Mouse (Mus musculus): ENCODE measurements around the gene Acta2.

Gene Acta2

DNA sequence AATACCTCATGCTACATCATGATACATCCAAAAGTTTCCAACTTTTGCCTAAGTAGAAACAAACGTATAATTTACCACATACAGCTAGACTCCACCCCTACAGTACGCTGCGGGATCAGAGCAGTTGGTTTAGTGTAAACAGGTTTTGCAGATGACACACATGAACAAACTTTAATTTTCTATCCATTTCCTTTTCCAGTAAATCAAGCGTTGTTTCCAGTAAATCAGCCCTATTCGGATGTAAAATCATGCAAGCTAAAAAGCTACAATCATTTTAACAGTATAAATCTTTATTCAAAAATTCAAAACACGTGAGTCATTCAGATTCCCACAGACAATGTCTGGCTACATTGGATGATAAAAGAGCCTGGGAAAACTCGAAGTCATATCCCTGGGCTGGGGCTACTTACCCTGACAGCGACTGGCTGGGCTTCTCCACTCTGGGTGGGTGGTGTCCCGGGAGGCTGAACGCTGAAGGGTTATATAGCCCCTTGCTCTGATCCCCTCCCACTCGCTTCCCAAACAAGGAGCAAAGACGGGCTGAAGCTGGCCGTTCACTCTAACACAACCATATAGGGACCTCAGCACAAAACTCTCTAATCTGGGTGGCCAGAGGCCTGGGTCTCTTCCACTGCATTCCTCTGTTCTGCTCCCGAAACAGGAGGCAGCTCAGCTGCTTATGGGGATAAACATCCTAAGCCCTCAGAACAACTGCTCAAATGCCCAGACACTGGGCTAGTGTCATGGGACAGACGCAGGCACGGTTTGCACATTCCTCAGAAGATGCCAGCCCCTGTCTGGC is at the start of gene Acta2:
Gene Acta2, minus strand, starts transcription at position 711 of the 802 bp plus-strand sequence.
- peak; percentile 9 for DNase-seq

DNA sequence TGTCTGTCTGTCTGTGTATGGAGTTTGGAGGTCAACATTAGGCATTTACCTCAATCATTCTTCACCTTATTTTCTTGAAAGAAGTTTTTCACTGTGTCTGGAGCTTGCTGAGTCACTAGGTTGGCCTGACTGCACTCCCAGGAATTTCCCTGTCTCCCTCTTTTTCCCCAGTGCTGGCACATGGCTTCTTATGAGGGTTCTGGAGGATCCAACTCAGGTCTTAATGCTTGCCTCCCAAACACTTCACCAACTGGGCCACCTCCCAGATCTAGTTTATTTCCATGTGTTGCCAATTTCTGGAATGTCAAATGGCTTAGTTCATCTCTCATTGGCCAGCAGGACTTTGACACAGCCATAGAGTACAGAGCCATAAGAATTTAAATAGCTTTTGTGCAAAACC is 49.5 kb upstream of the Acta2 start:
- DNase-seq: no peak

DNA sequence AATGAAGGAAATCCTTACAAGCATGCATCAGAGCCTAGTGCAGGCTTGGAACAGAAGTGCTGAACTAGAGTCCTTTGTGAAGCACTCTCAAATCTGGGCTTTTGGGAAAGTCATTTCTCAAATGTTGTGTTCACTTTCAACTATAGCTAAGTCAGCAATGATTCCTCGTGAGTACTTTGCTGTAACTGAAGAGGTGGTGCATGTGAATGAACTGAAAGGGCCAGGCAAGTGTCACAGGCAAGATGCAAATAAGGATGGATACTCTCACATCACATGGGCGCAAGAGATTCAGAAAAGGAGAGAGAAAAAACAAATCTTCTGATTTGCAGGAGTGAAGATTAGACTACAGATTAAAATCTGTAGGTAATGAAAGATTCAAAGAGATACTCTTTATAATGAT is 45.0 kb upstream of the Acta2 start:
- no peak for DNase-seq

DNA sequence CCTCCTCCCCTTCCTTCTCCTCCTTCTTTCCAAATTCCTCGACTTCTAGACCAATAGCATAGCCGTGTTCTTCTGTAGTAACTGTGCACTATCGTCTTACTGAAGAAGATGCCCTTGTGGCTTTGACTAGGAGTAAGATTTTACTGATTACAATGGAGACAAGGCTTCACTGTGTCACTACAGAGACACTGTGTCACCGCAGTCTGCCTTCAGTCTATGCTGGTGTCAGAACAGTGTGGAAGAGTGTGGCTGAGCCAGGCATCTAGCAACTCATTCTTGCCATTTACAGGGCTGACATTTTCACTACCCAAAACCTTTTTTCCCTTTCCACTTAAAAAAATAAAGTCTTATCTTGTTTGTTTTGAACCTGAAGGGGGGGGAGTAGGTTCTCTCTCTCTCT is 43.8 kb upstream of the Acta2 start:
- no peak for DNase-seq

DNA sequence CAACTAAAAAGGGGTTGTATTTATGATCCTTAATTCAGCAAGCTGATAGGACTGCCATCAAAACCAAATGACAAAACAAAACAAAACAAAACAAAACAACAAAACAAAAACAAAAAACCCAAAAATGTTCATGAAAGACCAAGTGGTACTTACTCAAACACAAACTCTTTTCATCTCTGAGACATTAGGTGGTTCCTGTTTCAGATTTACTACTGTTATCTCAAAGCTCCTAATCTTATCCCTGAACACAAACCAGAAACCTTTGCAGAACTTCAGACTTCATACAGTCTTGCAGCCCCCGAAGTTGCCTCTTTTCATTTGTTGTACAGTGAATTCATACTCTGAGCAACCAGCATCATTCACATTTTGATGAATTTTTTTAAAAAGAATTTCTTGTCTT is 43.1 kb upstream of the Acta2 start:
- no peak for DNase-seq

DNA sequence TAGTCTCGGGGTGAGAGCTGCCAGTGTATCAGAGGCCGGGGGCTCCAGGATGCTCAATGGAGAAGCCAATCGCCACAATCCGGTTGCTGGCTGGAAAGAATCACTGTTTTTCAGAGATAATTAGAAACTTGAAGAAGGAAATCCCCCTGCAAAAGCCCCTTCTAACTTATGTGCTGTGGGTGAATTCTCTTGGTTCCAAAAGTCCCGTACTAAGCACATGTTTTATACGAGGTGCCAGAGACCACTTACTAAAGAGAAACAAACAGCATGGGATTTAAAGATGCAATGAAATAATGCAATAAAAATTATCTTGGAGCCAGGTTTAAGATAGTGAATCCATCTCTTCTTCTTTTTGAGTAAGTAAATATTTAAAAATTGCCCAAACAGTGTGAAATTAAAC is 40.1 kb upstream of the Acta2 start:
- no peak for DNase-seq

DNA sequence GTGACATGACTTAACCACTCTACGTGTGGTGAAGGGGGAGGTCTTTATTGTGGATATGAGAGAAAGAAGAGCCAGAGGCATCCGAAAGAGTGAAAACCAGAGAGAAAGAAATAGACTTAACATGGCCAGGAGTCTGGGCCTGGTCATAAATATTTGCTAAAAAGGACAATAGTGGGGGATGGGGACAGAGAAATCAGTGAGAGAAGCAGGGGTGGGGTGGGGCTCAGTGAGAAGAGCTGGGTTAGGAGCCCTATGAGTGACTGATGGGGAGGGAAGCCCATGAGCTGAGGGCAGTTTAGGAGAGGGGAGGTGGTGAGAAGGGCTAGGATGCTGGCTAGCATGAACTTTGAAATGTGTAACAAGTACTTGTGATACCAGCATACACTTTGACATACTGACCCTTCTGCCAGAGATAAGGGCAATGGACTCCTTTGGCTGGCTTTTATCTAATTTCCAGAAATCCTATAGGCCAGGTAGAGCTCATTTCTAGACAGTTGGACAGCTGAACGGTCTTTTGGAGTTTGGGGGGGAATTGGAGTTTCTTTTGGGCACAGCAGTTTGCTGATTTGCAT is 38.1 kb upstream of the Acta2 start:
- DNase-seq: no peak

DNA sequence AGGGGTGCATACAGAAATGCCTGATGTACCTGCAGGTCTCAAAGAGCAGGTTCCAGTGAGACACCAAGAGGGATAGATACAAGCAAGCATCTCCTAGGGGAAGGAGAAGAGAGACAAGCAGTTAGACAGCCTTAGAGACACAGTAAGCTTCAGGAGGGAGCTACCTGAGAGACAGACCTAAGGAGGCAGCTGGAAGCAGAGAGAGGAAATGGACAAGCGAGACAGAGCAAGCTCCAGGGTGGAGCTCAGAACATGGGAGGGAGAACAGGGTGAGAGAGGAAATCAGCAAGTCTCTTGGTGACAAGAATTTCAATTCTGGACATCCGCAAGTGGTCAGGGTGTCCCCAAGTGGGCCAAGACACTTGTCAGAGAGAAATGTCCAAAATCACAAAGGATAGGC is 37.3 kb upstream of the Acta2 start:
- no peak for DNase-seq

DNA sequence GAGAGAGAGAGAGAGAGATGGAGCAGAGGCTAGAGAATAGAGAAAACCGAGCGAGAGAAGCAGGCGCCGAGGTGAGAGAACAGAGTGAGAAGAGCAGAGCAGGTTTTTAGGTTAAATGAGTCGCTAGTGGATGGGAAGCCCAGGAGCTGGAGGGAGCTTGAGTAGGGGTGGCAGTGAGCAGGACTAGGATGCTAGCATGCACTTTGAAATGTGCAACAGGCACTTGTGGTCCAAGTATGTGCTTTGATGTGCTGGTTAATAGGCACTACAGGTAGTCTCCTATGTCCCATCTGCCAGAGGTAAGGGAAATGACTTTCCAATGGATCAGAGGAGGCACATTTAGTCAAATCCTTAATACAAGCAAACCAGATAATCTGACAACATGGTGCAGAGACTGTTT is 36.6 kb upstream of the Acta2 start:
- no peak for DNase-seq

DNA sequence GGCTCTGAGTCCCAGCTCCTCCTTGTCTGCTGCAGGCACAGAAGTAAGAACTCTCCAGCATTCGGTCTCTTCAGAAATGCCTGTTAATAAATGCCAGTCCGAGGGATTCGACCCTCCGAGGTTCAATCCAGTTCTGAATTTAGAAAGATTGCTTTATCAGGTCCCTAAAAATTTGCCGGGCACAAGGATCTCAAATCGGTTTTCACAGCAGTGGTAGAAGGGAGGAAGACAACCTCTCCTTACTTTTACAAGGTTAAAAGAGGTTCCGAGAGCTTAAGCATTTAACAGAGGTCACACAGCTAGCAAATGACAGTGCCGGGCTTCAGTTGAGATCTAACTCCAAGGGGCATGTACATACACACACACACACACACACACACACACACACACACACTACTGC is 36.0 kb upstream of the Acta2 start:
- DNase-seq: peak; percentile 28

DNA sequence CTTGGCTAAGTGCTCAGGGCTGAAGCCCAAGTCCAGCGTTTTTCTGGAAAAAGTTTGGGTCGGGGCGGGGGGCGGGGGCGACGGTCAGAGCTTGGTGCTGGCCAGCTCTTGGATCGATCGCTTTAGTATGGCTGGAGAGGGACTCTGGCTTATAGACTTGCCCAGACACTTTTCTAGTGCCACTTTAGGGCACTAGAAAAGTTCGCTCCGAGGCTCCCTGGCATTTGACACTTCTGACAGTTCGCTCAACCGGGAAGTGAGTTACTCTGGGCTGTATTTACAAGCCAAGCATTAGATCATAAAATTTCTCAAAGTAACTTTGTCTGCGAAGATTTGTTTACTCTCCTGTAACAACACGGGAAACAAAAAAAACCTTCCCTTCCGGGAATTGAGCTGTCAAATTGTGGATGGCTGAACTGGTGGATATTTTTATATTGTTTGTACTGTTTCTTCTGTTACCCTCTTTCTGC is 35.5 kb upstream of the Acta2 start:
- DNase-seq: no peak

DNA sequence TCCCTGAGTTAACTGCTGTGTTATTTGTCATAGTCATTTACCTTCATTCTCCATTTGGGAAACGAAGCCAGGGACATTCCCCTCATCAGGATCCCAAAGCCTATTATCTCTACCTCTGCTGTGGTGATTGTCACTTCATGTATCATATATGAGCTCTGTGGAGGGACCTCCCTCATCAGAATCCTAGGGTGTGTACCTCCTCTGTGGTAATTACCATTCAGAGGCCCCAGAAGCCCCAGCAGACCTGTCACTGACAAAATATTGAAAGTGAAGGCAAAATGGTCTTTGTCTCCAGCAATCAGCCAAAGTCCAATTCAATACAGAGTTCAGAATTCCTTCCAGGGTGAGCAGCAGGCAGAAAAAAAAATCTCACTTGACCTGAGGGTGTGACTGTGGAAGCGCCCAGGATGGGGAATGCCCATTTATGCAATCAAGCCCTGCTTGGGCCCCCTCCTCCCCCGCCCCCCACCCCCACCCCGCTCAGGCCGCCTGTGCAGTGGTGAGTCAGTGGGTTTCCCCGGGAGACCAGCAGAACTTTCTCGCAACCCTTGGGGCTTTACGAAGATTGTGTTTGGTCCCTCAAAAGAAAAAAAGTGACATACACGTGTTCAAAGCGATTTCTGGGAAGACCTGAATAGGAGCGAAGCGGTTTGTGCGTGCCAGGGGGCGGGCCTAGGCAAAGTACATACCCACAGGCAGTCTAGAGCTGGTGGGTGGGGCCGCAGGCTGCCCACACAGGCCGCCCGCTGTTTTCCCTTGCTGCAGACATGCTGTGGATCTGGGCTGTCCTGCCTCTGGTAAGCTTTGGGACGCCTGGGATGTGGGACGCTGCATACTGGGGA is 34.8 kb upstream of the Acta2 start, which contains the start of gene Fas:
Gene Fas, plus strand, starts transcription at position 719 of the 842 bp plus-strand sequence.
- DNase-seq: peak; percentile 85

DNA sequence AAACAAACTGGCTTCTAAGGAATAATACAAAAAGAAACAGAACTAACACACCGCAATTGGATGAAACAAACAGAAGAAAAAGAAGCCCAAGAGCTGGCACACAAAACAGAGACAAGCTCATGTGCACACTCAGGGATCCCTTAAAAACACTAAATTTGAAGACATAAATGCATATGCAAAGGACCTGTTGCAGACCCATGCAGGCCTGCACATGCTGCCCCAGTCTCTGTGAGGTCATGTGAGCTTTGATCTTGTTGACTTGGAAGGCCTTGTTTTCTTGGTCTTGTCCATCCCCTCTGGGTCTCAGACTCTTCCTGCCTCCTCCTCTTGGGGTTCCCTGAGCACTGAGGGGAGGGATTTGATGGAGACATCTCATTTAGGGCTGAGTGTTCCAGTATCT is 33.3 kb upstream of the Acta2 start:
- no peak for DNase-seq

DNA sequence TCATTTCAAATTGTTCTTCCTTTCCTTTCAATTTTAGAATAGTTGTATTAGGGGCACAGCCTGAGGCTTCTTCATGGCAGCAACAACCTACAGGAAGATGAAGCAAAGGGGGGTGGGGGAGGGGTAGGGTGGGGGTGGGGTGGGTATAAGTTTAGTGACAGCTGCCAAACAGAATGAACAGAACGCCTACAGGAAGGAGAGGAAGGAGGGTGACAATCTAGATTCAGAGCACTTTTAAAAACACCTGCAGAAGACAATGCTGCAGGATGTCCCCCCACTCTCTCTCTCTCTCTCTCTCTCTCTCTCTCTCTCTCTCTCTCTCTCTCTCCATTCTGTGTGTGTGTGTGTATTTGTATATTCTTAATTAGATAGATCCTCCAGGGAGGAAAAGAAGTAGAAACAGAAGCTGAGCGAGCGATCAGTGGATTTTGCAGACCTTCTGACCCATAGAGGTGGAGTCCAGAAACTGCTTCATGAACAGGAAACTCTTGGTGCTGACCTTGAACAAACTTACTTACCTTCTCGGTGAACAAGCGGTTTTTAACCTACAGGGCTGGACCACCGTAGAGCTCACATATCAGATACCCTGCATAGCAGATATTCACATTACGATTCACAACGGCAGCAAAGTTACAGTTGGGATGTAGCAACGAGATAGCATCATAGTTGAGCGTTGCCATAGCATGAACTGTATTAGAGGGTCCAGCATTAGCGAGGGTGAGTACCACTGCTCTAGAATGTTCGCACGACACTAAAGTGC is 32.4 kb upstream of the Acta2 start:
- no peak for DNase-seq

DNA sequence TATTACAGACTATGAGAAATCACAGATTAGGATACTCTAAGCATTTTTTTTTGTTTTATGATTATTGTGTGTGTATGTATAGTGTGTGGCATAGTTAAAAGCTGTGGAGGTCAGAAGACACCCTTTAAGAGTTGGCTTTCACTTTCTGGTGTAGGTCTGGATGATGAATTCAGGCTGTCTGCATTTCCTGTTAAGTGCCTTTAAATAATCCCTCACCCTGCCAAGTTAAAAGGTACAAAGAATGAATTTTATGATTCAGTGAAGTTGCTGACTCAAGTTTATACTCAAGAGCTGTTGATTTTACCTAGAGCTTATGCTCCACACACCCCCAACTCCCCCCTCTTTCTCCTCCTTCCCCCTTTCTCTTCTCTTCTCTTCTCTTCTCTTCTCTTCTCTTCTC is 31.8 kb upstream of the Acta2 start:
- no peak for DNase-seq

DNA sequence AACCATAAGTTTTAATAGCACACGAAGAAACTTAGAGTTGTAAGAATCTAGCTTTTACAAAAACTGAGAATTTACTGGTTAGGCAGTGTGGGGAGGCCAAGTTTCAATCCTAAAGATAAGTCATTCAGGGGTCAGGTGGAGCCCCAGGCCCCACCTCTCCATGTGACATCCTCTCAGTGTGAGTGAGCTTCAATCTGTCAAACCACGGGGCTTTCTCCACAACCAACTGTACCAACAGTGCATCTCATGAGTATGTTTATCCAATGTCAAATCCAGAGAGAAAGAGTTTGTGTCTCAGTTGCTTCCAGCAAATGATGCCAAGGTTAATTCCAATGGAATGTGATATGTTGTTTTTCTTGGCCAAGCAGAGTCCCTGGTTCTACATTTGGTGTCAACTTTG is 29.4 kb upstream of the Acta2 start:
- DNase-seq: no peak

DNA sequence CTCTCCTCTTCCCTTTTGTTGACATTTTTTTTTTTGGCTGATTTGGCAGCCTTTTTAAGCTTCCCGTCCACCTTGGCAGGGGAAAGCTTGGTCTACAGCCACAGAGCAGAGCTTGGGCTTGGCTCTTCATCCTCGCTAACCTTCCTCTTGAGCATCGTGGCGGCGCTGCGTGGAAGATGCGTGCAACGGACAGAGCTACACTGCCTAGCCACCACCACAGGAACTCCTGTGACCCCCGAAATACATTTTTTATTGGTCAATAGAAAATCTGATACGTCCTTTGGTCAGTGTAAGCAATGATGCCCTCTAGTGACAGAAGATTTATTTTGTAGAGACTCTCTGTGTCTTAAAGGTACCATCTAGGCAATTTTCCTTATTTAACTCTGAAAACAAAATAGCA is 29.0 kb upstream of the Acta2 start:
- DNase-seq: peak; percentile 23

DNA sequence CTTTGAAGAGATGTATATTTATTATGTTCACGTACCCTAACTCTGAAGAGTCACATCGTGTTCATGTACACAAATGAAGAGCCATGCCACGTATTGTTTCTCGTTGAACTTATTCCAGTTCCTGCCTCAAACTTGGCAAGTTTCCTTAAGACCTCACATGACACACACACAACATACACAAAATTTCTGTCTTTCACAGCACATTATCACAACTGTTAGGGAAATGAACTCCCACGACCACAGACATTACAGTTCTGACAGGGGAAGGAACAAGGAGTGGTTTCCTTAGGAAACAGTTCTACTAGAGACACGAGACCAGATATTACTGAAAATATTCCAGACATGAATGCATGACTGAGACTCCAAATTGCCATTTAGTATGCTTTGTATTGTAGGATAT is 28.2 kb upstream of the Acta2 start:
- DNase-seq: no peak

DNA sequence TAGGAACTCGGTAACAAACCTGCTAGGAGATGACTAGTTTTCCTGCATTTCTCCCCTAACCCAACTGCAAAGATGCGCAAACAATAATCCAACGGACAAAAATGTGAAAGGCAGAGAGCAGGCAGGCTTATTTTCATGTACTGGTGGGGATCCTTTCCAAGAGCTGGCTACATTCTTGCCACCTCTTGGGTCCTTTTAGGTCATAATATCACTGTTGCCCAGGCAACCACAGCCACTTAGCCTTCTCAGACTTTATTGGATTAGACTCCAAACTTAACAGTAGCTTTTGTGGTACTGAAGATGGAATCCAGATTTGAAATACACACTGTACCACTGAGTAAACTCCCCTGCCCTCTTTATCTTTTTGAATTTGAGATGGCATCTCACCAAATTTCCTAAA is 22.7 kb upstream of the Acta2 start:
- no peak for DNase-seq

DNA sequence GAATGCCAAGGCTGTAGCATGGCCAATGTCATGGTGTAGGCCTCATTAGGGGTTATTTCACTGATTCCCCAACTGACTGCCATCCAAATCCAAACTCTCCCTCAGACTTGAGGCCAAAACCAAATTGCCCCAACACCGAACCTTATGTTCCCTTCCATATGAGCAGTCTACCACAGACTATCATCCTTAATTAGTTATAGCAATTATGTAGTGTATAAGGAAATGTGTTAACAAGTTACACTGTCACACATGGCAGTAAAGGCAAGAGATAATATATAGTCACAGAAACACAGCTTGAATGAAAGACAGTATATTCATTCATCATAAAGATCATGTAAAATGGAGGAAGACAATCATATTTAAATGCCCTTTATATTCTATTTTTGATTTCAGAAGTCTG is 17.7 kb upstream of the Acta2 start:
- DNase-seq: no peak

DNA sequence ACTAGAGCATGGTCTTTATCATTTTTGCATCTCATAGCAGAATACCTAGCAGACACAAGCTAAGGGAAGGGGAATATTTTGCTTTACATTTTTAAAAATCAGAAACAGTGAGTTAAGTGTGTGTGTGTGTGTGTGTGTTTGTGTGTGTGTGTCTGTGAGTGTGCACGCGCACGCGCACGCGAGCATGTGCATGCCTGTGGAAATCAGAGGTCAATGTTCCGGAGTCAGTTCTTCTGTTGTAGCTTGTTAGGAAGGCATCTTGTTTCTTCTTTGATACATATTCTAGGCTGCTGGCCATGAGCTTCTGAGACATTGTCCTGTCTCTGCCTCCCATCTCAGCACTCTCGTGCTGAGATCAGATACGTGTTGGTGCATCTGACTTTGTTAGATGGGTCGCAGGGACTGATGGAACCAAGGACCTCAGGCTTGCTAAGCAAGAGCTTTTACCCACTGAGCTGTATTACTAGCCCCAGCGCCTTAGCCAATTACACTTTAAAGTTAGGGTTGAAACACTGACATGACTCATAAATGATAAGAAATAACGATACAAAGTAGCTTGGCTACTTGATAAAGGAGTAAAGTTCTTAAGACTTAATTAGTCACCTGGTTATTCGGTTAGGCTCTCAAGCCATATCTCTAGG is 15.6 kb upstream of the Acta2 start:
- DNase-seq: no peak

DNA sequence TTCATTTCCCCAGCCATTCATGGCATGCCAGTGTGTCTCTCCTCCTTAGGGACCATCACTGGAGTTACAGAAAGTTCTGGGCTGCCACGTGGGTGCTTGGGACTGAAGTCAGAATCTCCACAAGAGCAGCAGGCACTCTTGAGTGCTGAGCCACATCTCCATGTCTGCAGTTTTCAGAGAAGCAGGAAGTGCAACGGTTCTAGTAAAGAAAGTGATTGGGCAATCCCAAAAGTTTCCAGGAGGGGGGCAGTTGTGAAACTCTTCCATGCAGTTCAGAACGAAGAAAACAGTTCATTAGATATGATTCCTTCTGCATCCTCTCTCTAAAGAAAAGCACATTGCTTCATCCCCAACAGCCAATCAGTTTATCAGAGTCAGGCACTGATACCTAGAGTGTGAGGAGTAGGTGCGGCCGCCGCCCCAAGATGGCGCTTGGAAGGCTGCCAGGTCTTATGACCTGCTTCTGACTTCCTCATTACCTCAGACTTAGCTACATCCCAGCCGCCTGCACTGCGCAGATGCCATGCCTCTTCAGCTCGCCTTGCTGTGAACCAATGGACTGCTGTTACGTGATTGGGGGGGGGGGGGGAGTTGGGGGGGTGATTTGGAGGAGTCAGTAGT is 14.8 kb upstream of the Acta2 start:
- no peak for DNase-seq
